9 mouse cellular contexts compared by ENCODE assay signal in genomic region chr5:34642932-34643331, GRCm38 (mm10). TPM values are rescaled to one million over a fixed set of nuclear protein-coding genes. Genes with fewer than 3 reads are reported as not detected.
A peak's percentile ranks its signal among the peaks of the same experiment; 100 is the strongest.
DNase-seq lines count a peak whose midpoint lies in the region; ATAC-seq and TF ChIP-seq lines count a peak whose summit lies in the region.
"Had no signal": no experiment of that assay in that cellular context is flagged by ENCODE, and none has a peak within 500 bp of the region (broad histone marks: within the 10 kb centered on the region; RNA-seq: fewer than 3 reads in every experiment).

No protein-coding gene starts in this region.

- peak; percentile 52 for DNase-seq in forebrain, embryonic 11.5 days (ENCODE audit: low spot score)
- DNase-seq in forebrain, embryonic 10.5 days (ENCODE audit: extremely low spot score, low spot score): no peak
- peak; percentile 81 for DNase-seq in ES-CJ7 (ENCODE audit: low read depth, low spot score)
- peak; percentile 59 to 82 for DNase-seq in left cerebral cortex, postnatal 25 days (ENCODE audit: low spot score in 2 of 2)
- peak; percentile 73 for DNase-seq in midbrain, postnatal 0 days (ENCODE audit: low spot score)
- DNase-seq in telencephalon, adult 2 months (ENCODE audit: low read depth, low spot score): peak; percentile 67

- no peak overlapping the region for H3K4me3 ChIP-seq in forebrain, embryonic 11.5 days (ENCODE audit: low read depth, low read length)
- H3K4me3 ChIP-seq in forebrain, embryonic 10.5 days: no peak overlapping the region
- no peak overlapping the region for H3K4me3 ChIP-seq in embryonic facial prominence, embryonic 12.5 days
- H3K4me3 ChIP-seq in intestine, postnatal 0 days (ENCODE audit: low read depth, low read length): no peak overlapping the region
- no peak overlapping the region for H3K4me3 ChIP-seq in midbrain, postnatal 0 days (ENCODE audit: low read depth, low read length)
- H3K4me3 ChIP-seq: midbrain, embryonic 12.5 days had no signal

- WGBS in forebrain, embryonic 11.5 days: 64% methylated on average over 5 of the region's 5 CpGs
- WGBS in forebrain, embryonic 10.5 days: 80% methylated on average over 5 of the region's 5 CpGs
- WGBS in embryonic facial prominence, embryonic 12.5 days: 71% methylated on average over 5 of the region's 5 CpGs
- WGBS in intestine, postnatal 0 days: 73% methylated on average over 5 of the region's 5 CpGs
- WGBS in midbrain, postnatal 0 days: 71% methylated on average over 5 of the region's 5 CpGs

- peaks cover 4% of the 10 kb centered on the region; the same call in 1 of the 2 replicates for H3K36me3 ChIP-seq in forebrain, embryonic 11.5 days (ENCODE audit: control insufficient read depth, insufficient read depth, low read length)
- peaks cover 95% of the 10 kb centered on the region for H3K36me3 ChIP-seq in forebrain, embryonic 10.5 days (replicated peaks)
- H3K36me3 ChIP-seq in embryonic facial prominence, embryonic 12.5 days: peaks cover 89% of the 10 kb centered on the region
- H3K36me3 ChIP-seq in intestine, postnatal 0 days (ENCODE audit: control insufficient read depth, insufficient read depth): peaks cover 83% of the 10 kb centered on the region
- H3K36me3 ChIP-seq in midbrain, postnatal 0 days (ENCODE audit: insufficient read depth, low read length): peaks cover 79% of the 10 kb centered on the region

- H3K27ac ChIP-seq in forebrain, embryonic 11.5 days (ENCODE audit: low read depth, low read length): no peak overlapping the region
- no peak overlapping the region for H3K27ac ChIP-seq in forebrain, embryonic 10.5 days
- H3K27ac ChIP-seq in embryonic facial prominence, embryonic 12.5 days: no peak overlapping the region
- H3K27ac ChIP-seq in intestine, postnatal 0 days (ENCODE audit: low read depth, low read length): no peak overlapping the region
- H3K27ac ChIP-seq in midbrain, postnatal 0 days (ENCODE audit: low read depth, low read length): no peak overlapping the region
- H3K27ac ChIP-seq: midbrain, embryonic 12.5 days had no signal

- no peak overlapping the region for H3K4me2 ChIP-seq in forebrain, embryonic 11.5 days (ENCODE audit: low read depth, low read length, severe bottlenecking)
- no peak overlapping the region for H3K4me2 ChIP-seq in embryonic facial prominence, embryonic 12.5 days (replicated peaks)
- no peak overlapping the region for H3K4me2 ChIP-seq in intestine, postnatal 0 days (replicated peaks; ENCODE audit: low read depth)
- H3K4me2 ChIP-seq in midbrain, postnatal 0 days (ENCODE audit: low read depth, low read length, poor library complexity, severe bottlenecking): no peak overlapping the region
- H3K4me2 ChIP-seq: midbrain, embryonic 12.5 days had no signal

- peak; percentile 85 for TF ChIP-seq CTCF in intestine, postnatal 0 days (IDR thresholded peaks at IDR 0.05; ENCODE audit: low read depth)
- peak; percentile 71 for TF ChIP-seq CTCF in midbrain, postnatal 0 days (IDR thresholded peaks at IDR 0.05)

- intact Hi-C loops in left cerebral cortex, postnatal 25 days (cut with DNase I): no loop called here

- 0 out of 2 replicates have a peak, but pooled peaks have one; percentile 44 for ATAC-seq in forebrain, embryonic 11.5 days (replicated peaks; ENCODE audit: low FRiP score)
- ATAC-seq in embryonic facial prominence, embryonic 12.5 days (ENCODE audit: insufficient number of reproducible peaks, insufficient read depth, low FRiP score, low TSS enrichment): peak; percentile 74; the same call in 1 of the 2 replicates
- peak; percentile 68 for ATAC-seq in intestine, postnatal 0 days
- ATAC-seq in midbrain, postnatal 0 days (ENCODE audit: low FRiP score): peak; percentile 74; the same call in 1 of the 2 replicates

- H3K9me3 ChIP-seq in forebrain, embryonic 11.5 days (ENCODE audit: control insufficient read depth, low read length): no peaks in the 10 kb centered on the region
- H3K9me3 ChIP-seq in forebrain, embryonic 10.5 days: no peaks in the 10 kb centered on the region
- H3K9me3 ChIP-seq in embryonic facial prominence, embryonic 12.5 days: no peaks in the 10 kb centered on the region
- no peaks in the 10 kb centered on the region for H3K9me3 ChIP-seq in intestine, postnatal 0 days (ENCODE audit: control insufficient read depth)
- H3K9me3 ChIP-seq in midbrain, postnatal 0 days (ENCODE audit: low read length): no peaks in the 10 kb centered on the region
- H3K9me3 ChIP-seq: midbrain, embryonic 12.5 days had no signal

- H3K4me1 ChIP-seq in forebrain, embryonic 11.5 days (replicated peaks; ENCODE audit: control insufficient read depth, insufficient read depth, low read length): no peaks in the 10 kb centered on the region
- H3K4me1 ChIP-seq in forebrain, embryonic 10.5 days: no peaks in the 10 kb centered on the region
- H3K4me1 ChIP-seq in embryonic facial prominence, embryonic 12.5 days: no peaks in the 10 kb centered on the region
- no peaks in the 10 kb centered on the region for H3K4me1 ChIP-seq in intestine, postnatal 0 days (replicated peaks; ENCODE audit: control insufficient read depth, insufficient read depth, low read length)
- no peaks in the 10 kb centered on the region for H3K4me1 ChIP-seq in midbrain, postnatal 0 days (ENCODE audit: insufficient read depth, low read length)
- H3K4me1 ChIP-seq: midbrain, embryonic 12.5 days had no signal

- H3K9ac ChIP-seq in forebrain, embryonic 11.5 days (ENCODE audit: low read length): no peak overlapping the region
- no peak overlapping the region for H3K9ac ChIP-seq in embryonic facial prominence, embryonic 12.5 days
- no peak overlapping the region for H3K9ac ChIP-seq in intestine, postnatal 0 days (ENCODE audit: low read depth, low read length)
- H3K9ac ChIP-seq in midbrain, postnatal 0 days (replicated peaks; ENCODE audit: low read length, poor library complexity, severe bottlenecking): no peak overlapping the region
- H3K9ac ChIP-seq: midbrain, embryonic 12.5 days had no signal

- no peaks in the 10 kb centered on the region for H3K27me3 ChIP-seq in forebrain, embryonic 11.5 days (ENCODE audit: control insufficient read depth, insufficient read depth, low read length)
- no peaks in the 10 kb centered on the region for H3K27me3 ChIP-seq in forebrain, embryonic 10.5 days (ENCODE audit: poor library complexity, severe bottlenecking)
- no peaks in the 10 kb centered on the region for H3K27me3 ChIP-seq in embryonic facial prominence, embryonic 12.5 days
- no peaks in the 10 kb centered on the region for H3K27me3 ChIP-seq in intestine, postnatal 0 days (replicated peaks; ENCODE audit: control insufficient read depth, insufficient read depth, low read length)
- no peaks in the 10 kb centered on the region for H3K27me3 ChIP-seq in midbrain, postnatal 0 days (ENCODE audit: insufficient read depth, low read length)
- H3K27me3 ChIP-seq: midbrain, embryonic 12.5 days had no signal

RNA-seq across cellular contexts. Expression of gene Mfsd10, which starts 5.9 kb away (rescaled TPM):
- polyA plus RNA-seq in forebrain, embryonic 11.5 days (2014; fragmentation: Nextera tagmentation; extraction: Ambion mirVana): 87.7 and 96.0 TPM in 2 replicates
- 95.5 and 97.8 TPM in 2 replicates for polyA plus RNA-seq in forebrain, embryonic 10.5 days (2016; fragmentation: Nextera tagmentation; extraction: Ambion mirVana)
- polyA plus RNA-seq in embryonic facial prominence, embryonic 12.5 days (2016; fragmentation: Nextera tagmentation; extraction: Ambion mirVana): 112 and 121 TPM in 2 replicates
- polyA plus RNA-seq in intestine, postnatal 0 days (2015; fragmentation: Nextera tagmentation; extraction: Ambion mirVana): 27.9 and 31.4 TPM in 2 replicates
- total RNA-seq in left cerebral cortex, postnatal 25 days (2021): 10 to 100 TPM; 39.7 to 41.6 TPM
- total RNA-seq in midbrain, postnatal 0 days (2014; rRNA removed): 90.9 and 101 TPM in 2 replicates
- polyA plus RNA-seq in midbrain, postnatal 0 days (2015; fragmentation: Nextera tagmentation; extraction: Ambion mirVana): 95.7 and 107 TPM in 2 replicates

RNA-seq across cellular contexts. Expression of gene Nop14, which starts 17.0 kb away (rescaled TPM):
- 33.1 and 33.6 TPM in 2 replicates for polyA plus RNA-seq in forebrain, embryonic 11.5 days (2014; fragmentation: Nextera tagmentation; extraction: Ambion mirVana)
- polyA plus RNA-seq in forebrain, embryonic 10.5 days (2016; fragmentation: Nextera tagmentation; extraction: Ambion mirVana): 31.7 and 33.9 TPM in 2 replicates
- 26.8 and 32.8 TPM in 2 replicates for polyA plus RNA-seq in embryonic facial prominence, embryonic 12.5 days (2016; fragmentation: Nextera tagmentation; extraction: Ambion mirVana)
- 12.5 and 13.8 TPM in 2 replicates for polyA plus RNA-seq in intestine, postnatal 0 days (2015; fragmentation: Nextera tagmentation; extraction: Ambion mirVana)
- total RNA-seq in left cerebral cortex, postnatal 25 days (2021): 10 to 100 TPM; 13.0 to 15.0 TPM
- 9.9 and 17.8 TPM in 2 replicates for total RNA-seq in midbrain, postnatal 0 days (2014; rRNA removed)
- 19.4 and 22.1 TPM in 2 replicates for polyA plus RNA-seq in midbrain, postnatal 0 days (2015; fragmentation: Nextera tagmentation; extraction: Ambion mirVana)

RNA-seq across cellular contexts. Expression of gene Grk4, which starts 17.2 kb away (rescaled TPM):
- 1.8 and 2.5 TPM in 2 replicates for polyA plus RNA-seq in forebrain, embryonic 11.5 days (2014; fragmentation: Nextera tagmentation; extraction: Ambion mirVana)
- polyA plus RNA-seq in forebrain, embryonic 10.5 days (2016; fragmentation: Nextera tagmentation; extraction: Ambion mirVana): 1.1 and 1.5 TPM in 2 replicates
- polyA plus RNA-seq in embryonic facial prominence, embryonic 12.5 days (2016; fragmentation: Nextera tagmentation; extraction: Ambion mirVana): 4.8 and 5.2 TPM in 2 replicates
- polyA plus RNA-seq in intestine, postnatal 0 days (2015; fragmentation: Nextera tagmentation; extraction: Ambion mirVana): 1.1 and 2.0 TPM in 2 replicates
- total RNA-seq in left cerebral cortex, postnatal 25 days (2021): 1 to 10 TPM; 2.1 to 3.4 TPM
- 3.0 and 4.2 TPM in 2 replicates for total RNA-seq in midbrain, postnatal 0 days (2014; rRNA removed)
- polyA plus RNA-seq in midbrain, postnatal 0 days (2015; fragmentation: Nextera tagmentation; extraction: Ambion mirVana): 4.2 and 4.8 TPM in 2 replicates
